Mouse (Mus musculus): ENCODE data around the gene BC024978. TPM values are rescaled to one million over a fixed set of nuclear protein-coding genes. Genes with fewer than 3 reads are reported as not detected.

The BC024978 gene
- 2.5 and 2.8 TPM in 2 replicates for polyA plus RNA-seq (2014; fragmentation: Nextera tagmentation; extraction: Ambion mirVana)

DNA sequence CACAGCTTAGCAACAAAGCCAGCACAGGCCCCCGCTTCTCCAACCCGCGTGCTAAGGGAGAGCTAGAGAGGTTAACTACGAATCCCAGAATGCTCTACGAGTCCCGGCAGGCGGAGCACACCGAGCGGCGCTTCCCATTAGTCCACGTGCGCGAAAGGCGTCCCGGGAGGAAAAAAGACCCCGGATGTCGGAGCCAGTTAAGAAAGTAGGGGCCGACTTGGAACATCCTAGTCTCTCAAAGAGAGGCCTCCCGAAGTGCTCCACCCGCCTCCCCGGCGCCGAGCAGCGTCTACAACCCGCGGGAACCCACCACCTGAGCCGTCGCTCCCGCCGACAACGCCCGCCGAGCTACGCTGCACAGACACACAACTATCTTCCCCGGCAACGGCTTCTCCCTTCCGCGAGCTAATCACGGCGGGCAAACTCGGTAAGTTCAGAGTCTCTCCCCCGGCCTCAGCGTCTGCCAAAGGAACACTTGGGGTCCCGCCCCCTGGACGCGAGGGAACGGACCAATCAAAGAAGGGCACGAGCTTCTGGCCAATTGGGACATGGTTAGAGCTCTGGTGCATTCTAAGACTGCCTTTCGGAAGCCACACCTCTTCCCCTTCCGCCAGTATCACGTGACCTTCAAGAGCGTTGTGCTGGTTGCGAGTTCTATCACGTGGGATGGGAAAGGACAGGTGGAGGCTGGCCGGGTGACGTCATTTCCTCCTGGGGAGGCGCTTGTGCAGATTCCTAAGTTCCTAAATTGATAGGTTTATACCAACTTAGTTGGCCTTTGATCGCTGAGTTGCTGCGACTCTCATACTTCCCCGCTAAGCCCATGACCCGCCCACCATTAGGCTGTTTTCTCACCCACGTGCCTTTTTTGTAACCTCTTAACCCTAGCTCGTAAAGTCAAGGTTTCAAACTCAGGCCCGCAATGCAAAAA lies at the start of gene BC024978, which contains the start of gene Snrpa:
Gene BC024978 (plus strand): TSS at position 101 of the 931 bp plus-strand sequence.
Gene Snrpa (minus strand): TSS at position 591 of the 931 bp plus-strand sequence.
- WGBS, result under 1% methylated on average over 64 of the region's 64 CpGs
- Histone ChIP-seq H3K4me3 (ENCODE audit: low read depth, low read length) (peak within 1 kb of the TSS; percentile 78), H3K27ac (ENCODE audit: low read depth, low read length) (peak within 1 kb of the TSS; percentile 99), H3K27me3 (replicated peaks; ENCODE audit: control insufficient read depth, insufficient read depth, low read length) (no peaks in the 10 kb centered on the region), H3K36me3 (ENCODE audit: control insufficient read depth, insufficient read depth, low read length) (peaks cover 31% of the 10 kb centered on the region), H3K4me2 (peak within 1 kb of the TSS; percentile 89), H3K9ac (ENCODE audit: low read depth, low read length) (peak within 1 kb of the TSS; percentile 91), H3K9me3 (ENCODE audit: control insufficient read depth, low read length) (no peaks in the 10 kb centered on the region), H3K4me1 (replicated peaks; ENCODE audit: control insufficient read depth, insufficient read depth, low read length) (peaks cover 19% of the 10 kb centered on the region)
- DNase-seq (ENCODE audit: low spot score) (peak; percentile 92), ATAC-seq (replicated peaks; ENCODE audit: low FRiP score) (peak; percentile 98)

- ATAC-seq (replicated peaks; ENCODE audit: low FRiP score), result no peak; the same call in 1 of the 2 replicates
- no peaks in the 10 kb centered on the region for H3K9me3 ChIP-seq (ENCODE audit: control insufficient read depth, low read length)
- H3K27me3 ChIP-seq (replicated peaks; ENCODE audit: control insufficient read depth, insufficient read depth, low read length), result no peaks in the 10 kb centered on the region
- H3K9ac ChIP-seq (ENCODE audit: low read depth, low read length), result no peak within 1 kb of the TSS
- no peak within 1 kb of the TSS for H3K4me2 ChIP-seq
- peaks cover 10% of the 10 kb centered on the region; the same call in 1 of the 2 replicates for H3K36me3 ChIP-seq (ENCODE audit: control insufficient read depth, insufficient read depth, low read length)
- no peak for DNase-seq (ENCODE audit: low spot score)
- H3K4me1 ChIP-seq (replicated peaks; ENCODE audit: control insufficient read depth, insufficient read depth, low read length), result no peaks in the 10 kb centered on the region
- WGBS, result 71% methylated on average over 10 of the region's 10 CpGs
- no peak within 1 kb of the TSS for H3K27ac ChIP-seq (ENCODE audit: low read depth, low read length)
- H3K4me3 ChIP-seq (ENCODE audit: low read depth, low read length), result no peak within 1 kb of the TSS
These were observed 42.3 kb upstream of the BC024978 start, which contains the start of gene Cyp2t4 for GRCm38 (mm10) chr7:27153205-27153764. Gene Cyp2t4, plus strand, starts transcription at chr7:27153714.

- H3K9me3 ChIP-seq (ENCODE audit: control insufficient read depth, low read length), result no peaks in the 10 kb centered on the region
- WGBS, result 86% methylated on average over 13 of the region's 13 CpGs
- no peaks in the 10 kb centered on the region for H3K27me3 ChIP-seq (replicated peaks; ENCODE audit: control insufficient read depth, insufficient read depth, low read length)
- 0 out of 2 replicates have a peak, but pooled peaks cover 2% of the 10 kb centered on the region for H3K4me1 ChIP-seq (replicated peaks; ENCODE audit: control insufficient read depth, insufficient read depth, low read length)
- H3K4me3 ChIP-seq (ENCODE audit: low read depth, low read length), result no peak overlapping the region
- H3K4me2 ChIP-seq, result no peak overlapping the region
- DNase-seq (ENCODE audit: low spot score) (no peak), ATAC-seq (replicated peaks; ENCODE audit: low FRiP score) (no peak)
- H3K27ac ChIP-seq (ENCODE audit: low read depth, low read length), result no peak overlapping the region
- H3K9ac ChIP-seq (ENCODE audit: low read depth, low read length), result no peak overlapping the region
- H3K36me3 ChIP-seq (ENCODE audit: control insufficient read depth, insufficient read depth, low read length), result peaks cover 17% of the 10 kb centered on the region
These were observed 39.6 kb upstream of the BC024978 start for GRCm38 (mm10) chr7:27156005-27156404.

DNA sequence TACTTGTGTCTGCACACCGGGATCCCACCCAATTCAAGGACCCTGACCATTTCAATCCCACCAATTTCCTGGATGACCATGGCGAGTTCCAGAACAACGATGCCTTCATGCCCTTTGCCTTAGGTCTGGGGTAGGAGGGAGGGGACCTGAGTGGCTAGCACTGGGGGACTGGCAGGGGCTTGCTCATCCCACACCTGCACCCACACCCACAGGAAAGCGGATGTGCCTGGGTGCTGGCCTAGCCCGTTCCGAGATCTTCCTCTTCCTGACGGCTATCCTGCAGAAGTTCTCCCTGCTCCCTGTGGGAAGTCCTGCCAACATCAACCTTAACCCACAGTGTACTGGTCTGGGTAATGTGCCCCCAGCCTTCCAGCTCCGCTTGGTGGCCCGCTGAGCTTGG lies 37.4 kb upstream of the BC024978 start:
- peaks cover 5% of the 10 kb centered on the region; the same call in 1 of the 2 replicates for H3K4me1 ChIP-seq (replicated peaks; ENCODE audit: control insufficient read depth, insufficient read depth, low read length)
- WGBS, result 94% methylated on average over 9 of the region's 9 CpGs
- peaks cover 17% of the 10 kb centered on the region for H3K36me3 ChIP-seq (ENCODE audit: control insufficient read depth, insufficient read depth, low read length)
- DNase-seq (ENCODE audit: low spot score) (no peak), ATAC-seq (replicated peaks; ENCODE audit: low FRiP score) (no peak)
- H3K27ac ChIP-seq (ENCODE audit: low read depth, low read length), result no peak overlapping the region
- no peak overlapping the region for H3K9ac ChIP-seq (ENCODE audit: low read depth, low read length)
- H3K9me3 ChIP-seq (ENCODE audit: control insufficient read depth, low read length), result no peaks in the 10 kb centered on the region
- no peak overlapping the region for H3K4me3 ChIP-seq (ENCODE audit: low read depth, low read length)
- H3K4me2 ChIP-seq, result no peak overlapping the region
- H3K27me3 ChIP-seq (replicated peaks; ENCODE audit: control insufficient read depth, insufficient read depth, low read length), result no peaks in the 10 kb centered on the region

GRCm38 (mm10) chr7:27159256-27159655 lies 36.3 kb upstream of the BC024978 start:
- ATAC-seq (replicated peaks; ENCODE audit: low FRiP score), result no peak
- Histone ChIP-seq H3K4me1 (replicated peaks; ENCODE audit: control insufficient read depth, insufficient read depth, low read length) (peaks cover 13% of the 10 kb centered on the region), H3K4me3 (ENCODE audit: low read depth, low read length) (no peak overlapping the region), H3K36me3 (ENCODE audit: control insufficient read depth, insufficient read depth, low read length) (peaks cover 17% of the 10 kb centered on the region), H3K27me3 (replicated peaks; ENCODE audit: control insufficient read depth, insufficient read depth, low read length) (no peaks in the 10 kb centered on the region), H3K4me2 (no peak overlapping the region), H3K9ac (ENCODE audit: low read depth, low read length) (no peak overlapping the region), H3K9me3 (ENCODE audit: control insufficient read depth, low read length) (no peaks in the 10 kb centered on the region), H3K27ac (ENCODE audit: low read depth, low read length) (no peak overlapping the region)
- 91% methylated on average over 6 of the region's 6 CpGs for WGBS
- DNase-seq (ENCODE audit: low spot score), result no peak

DNA sequence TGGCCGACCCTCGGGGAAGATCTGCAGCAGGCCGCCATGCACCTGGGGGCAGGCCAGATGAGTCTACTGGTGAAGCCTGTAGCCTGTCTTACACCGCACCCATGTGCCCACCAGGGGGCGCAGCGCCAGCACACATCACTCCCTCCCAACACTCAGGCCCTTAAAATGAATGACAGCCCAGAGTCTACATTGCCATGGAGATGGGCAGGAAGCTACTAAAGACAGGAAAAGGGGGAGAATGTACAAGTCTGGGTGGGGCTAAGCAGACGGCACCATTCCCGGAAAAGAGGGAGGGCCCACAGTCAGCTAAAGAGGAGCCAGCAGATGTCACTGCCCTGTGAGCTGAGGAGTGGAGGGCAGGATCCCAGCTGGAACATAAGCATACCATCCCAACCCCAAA lies 35.7 kb upstream of the BC024978 start:
- Histone ChIP-seq H3K36me3 (ENCODE audit: control insufficient read depth, insufficient read depth, low read length) (peaks cover 22% of the 10 kb centered on the region), H3K4me1 (replicated peaks; ENCODE audit: control insufficient read depth, insufficient read depth, low read length) (peaks cover 17% of the 10 kb centered on the region), H3K9ac (ENCODE audit: low read depth, low read length) (no peak overlapping the region), H3K27ac (ENCODE audit: low read depth, low read length) (no peak overlapping the region), H3K9me3 (ENCODE audit: control insufficient read depth, low read length) (no peaks in the 10 kb centered on the region), H3K4me3 (ENCODE audit: low read depth, low read length) (no peak overlapping the region), H3K27me3 (replicated peaks; ENCODE audit: control insufficient read depth, insufficient read depth, low read length) (no peaks in the 10 kb centered on the region), H3K4me2 (no peak overlapping the region)
- DNase-seq (ENCODE audit: low spot score) (peak; percentile 80), ATAC-seq (replicated peaks; ENCODE audit: low FRiP score) (peak; percentile 87)
- 14% methylated on average over 8 of the region's 8 CpGs for WGBS

DNA sequence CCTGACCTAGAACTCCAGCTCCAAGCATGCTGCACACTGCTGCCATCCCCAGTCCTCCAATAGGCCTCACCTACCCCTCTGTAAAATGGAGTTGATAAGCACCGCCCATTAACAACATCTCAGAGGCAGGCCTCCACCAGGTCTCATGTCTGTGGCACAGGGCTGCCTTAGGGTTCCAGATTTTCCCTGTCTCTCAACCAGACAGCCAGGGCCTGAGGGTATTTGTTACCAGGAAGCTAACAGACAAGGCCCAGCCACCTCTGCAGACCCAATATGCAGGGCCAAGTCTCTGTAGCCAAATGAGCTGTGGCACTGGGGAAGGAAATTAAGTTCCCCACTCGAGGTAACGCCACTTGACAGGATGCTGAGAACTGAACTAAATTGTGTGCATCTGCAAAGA lies 34.7 kb upstream of the BC024978 start:
- peaks cover 24% of the 10 kb centered on the region for H3K4me1 ChIP-seq (replicated peaks; ENCODE audit: control insufficient read depth, insufficient read depth, low read length)

GRCm38 (mm10) chr7:27161744-27162143 lies 33.8 kb upstream of the BC024978 start:
- 77% methylated on average over 4 of the region's 4 CpGs for WGBS
- Histone ChIP-seq H3K27me3 (replicated peaks; ENCODE audit: control insufficient read depth, insufficient read depth, low read length) (no peaks in the 10 kb centered on the region), H3K4me3 (ENCODE audit: low read depth, low read length) (no peak overlapping the region), H3K36me3 (ENCODE audit: control insufficient read depth, insufficient read depth, low read length) (peaks cover 26% of the 10 kb centered on the region), H3K9ac (ENCODE audit: low read depth, low read length) (no peak overlapping the region), H3K4me2 (no peak overlapping the region), H3K27ac (ENCODE audit: low read depth, low read length) (no peak overlapping the region), H3K9me3 (ENCODE audit: control insufficient read depth, low read length) (no peaks in the 10 kb centered on the region), H3K4me1 (replicated peaks; ENCODE audit: control insufficient read depth, insufficient read depth, low read length) (peaks cover 24% of the 10 kb centered on the region)
- DNase-seq (ENCODE audit: low spot score) (no peak), ATAC-seq (replicated peaks; ENCODE audit: low FRiP score) (no peak)

More for the DNA sequence above, 34.7 kb upstream of the BC024978 start:
- Histone ChIP-seq H3K4me2 (no peak overlapping the region), H3K36me3 (ENCODE audit: control insufficient read depth, insufficient read depth, low read length) (peaks cover 26% of the 10 kb centered on the region), H3K27ac (ENCODE audit: low read depth, low read length) (no peak overlapping the region), H3K9ac (ENCODE audit: low read depth, low read length) (no peak overlapping the region), H3K4me3 (ENCODE audit: low read depth, low read length) (no peak overlapping the region), H3K9me3 (ENCODE audit: control insufficient read depth, low read length) (no peaks in the 10 kb centered on the region), H3K27me3 (replicated peaks; ENCODE audit: control insufficient read depth, insufficient read depth, low read length) (no peaks in the 10 kb centered on the region)
- ATAC-seq (replicated peaks; ENCODE audit: low FRiP score) (no peak), DNase-seq (ENCODE audit: low spot score) (no peak)
- WGBS, result 69% methylated on average over 3 of the region's 3 CpGs
